Mouse (Mus musculus) embryonic facial prominence, embryonic 10.5 days (tissue): ENCODE measurements around the gene Ezh1. TPM values are rescaled to one million over a fixed set of nuclear protein-coding genes. Genes with fewer than 3 reads are reported as not detected.

Experiments
- DNase-seq: peaks from one replicate; pipeline ENCODE4 v3.0.0-alpha.2; 2017; ENCODE audit warnings: low spot score
- H3K27ac ChIP-seq: fragments of 300-500 bp; sonication (generic); replicated peaks from 2 replicates; pipeline ENCODE4 v1.5.1; 2016; ENCODE audit warnings: mild to moderate bottlenecking
- H3K27me3 ChIP-seq: fragments of 300-500 bp; sonication (generic); replicated peaks from 2 replicates; pipeline ENCODE4 v1.6.1; 2016; ENCODE audit warnings: low read depth, mild to moderate bottlenecking; ENCODE audit not compliant: poor library complexity, severe bottlenecking
- H3K36me3 ChIP-seq: fragments of 300-500 bp; sonication (generic); replicated peaks from 2 replicates; pipeline ENCODE4 v1.6.1; 2016; ENCODE audit warnings: mild to moderate bottlenecking, moderate library complexity
- H3K4me1 ChIP-seq: fragments of 300-500 bp; sonication (generic); 2 replicates; pipeline ENCODE4 v1.6.1; 2016
- H3K4me3 ChIP-seq: fragments of 300-500 bp; sonication (generic); 2 replicates; pipeline ENCODE4 v1.5.1; 2016; ENCODE audit warnings: mild to moderate bottlenecking, moderate library complexity
- H3K9me3 ChIP-seq: fragments of 300-500 bp; sonication (generic); 2 replicates; pipeline ENCODE4 v1.6.1; 2016; ENCODE audit warnings: mild to moderate bottlenecking
- WGBS: fragments of 180-500 bp; shearing (Covaris S2); methylation state at CpG from one replicate; pipeline ENCODE4 v1.1.7; 2016; 5-methylcytosine and 5-hydroxymethylcytosine counted together
- polyA plus RNA-seq: library from polyadenylated mRNA; unstranded; fragments of >200 nt; fragmentation: Nextera tagmentation; extraction: Ambion mirVana; gene quantifications from 2 replicates; pipeline ENCODE4 v1.2.1, GENCODE M21; 2016

Ezh1 gene
- polyA plus RNA-seq, 1 experiment from 2014 or later, result 13.3 TPM

DNA sequence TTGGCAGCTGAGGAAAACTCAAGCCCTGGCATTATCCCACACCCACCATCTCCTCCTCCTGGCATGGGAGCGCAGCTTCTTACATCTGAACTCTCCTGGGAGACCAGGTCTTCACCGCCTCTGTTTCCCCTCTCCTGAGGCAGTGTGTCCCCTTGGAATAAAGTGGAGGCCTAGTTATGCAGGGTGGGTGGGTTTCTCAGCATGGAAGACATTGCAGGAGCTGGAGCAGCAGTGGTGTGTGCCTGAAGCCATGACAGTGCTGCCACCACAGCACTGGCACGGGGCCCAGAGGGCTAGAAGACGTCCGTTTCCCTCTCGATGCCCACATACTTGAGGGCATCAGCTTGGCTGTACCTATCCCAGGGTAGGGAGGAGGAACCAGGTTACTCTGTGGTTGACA is 33.6 kb downstream of the Ezh1 start:
- Histone ChIP-seq H3K9me3 (no peaks in the 10 kb centered on the region), H3K36me3 (peaks cover 49% of the 10 kb centered on the region), H3K27ac (no peak overlapping the region), H3K4me3 (no peak overlapping the region), H3K27me3 (no peaks in the 10 kb centered on the region), H3K4me1 (peaks cover 32% of the 10 kb centered on the region)
- no peak for DNase-seq
- 93% methylated on average over 6 of the region's 6 CpGs for WGBS

DNA sequence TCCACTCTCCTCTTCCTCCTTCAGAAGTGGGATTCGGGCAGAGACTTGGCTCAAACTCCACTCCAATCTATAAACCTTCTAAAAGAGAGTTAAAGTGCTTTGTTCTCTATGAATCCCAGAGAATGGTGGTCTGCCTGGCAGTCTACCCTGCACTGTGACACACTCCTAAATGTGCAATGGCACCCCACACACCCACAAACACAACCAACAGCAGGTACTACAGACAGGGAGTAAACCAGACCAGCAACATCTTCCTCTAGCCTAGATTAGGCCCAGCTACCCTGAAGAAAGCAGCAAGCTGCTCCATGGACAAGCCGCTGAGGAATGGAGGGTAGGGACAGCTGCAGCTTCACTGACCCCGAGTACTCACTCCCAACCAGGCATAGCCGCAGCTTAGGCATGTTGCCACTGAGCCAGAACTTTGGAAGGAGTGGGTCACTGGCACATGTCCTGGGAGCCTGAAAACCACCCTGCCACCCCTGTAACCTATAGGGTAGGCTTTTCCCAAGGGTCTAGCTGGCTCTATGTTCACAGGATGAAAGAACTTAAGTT is 34.3 kb downstream of the Ezh1 start:
- peaks cover 32% of the 10 kb centered on the region for H3K4me1 ChIP-seq
- no peak overlapping the region for H3K4me3 ChIP-seq

DNA sequence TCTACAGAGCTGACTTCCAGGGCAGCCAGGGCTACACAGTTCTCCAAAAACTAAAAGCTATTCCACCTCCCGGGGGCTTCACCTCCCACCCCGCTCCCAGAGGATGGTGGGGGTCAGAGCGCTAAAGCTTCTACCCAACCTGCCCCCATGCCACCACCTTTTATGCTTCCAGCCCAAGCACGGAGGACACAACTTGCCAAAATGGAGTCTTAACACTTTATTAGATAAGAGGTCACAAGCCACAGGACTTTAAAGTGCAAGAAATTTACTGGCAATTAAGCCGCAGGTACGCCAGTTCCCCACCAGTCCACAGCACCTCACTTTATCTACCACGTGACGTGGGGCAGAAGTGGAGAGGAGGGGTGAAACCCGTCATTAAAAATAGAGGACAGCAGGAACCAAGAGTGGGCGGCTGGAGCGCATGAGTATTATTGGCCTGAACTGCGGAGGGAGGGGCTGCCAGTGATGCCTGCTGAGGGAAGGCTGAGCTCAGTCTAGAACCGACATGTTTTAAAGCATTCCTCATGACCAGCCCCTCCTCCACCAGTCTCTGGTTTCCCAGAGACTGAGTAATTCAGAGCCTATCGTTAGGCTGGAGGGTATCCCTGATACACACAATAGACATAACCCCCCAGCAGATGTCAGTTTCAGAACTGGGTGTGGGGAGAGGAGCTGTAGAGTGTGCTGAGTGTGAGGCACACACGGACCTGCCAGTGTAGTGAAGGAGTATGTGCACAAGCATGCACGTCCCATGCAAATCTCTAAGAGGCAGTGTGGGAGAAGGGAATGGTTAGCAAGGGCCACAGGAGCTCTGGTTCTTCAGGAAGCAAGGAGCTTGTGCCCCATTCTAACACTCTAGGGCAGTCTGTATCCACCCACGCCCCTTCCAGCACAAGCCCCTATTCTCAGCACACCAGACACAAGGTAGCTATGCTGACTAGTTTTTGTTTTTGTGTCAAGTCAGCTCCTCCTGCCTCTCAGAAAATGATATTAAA is 35.1 kb downstream of the Ezh1 start:
- no peaks in the 10 kb centered on the region for H3K9me3 ChIP-seq
- WGBS, result 54% methylated on average over 17 of the region's 17 CpGs
- H3K36me3 ChIP-seq, result peaks cover 35% of the 10 kb centered on the region; the same call in 1 of the 2 replicates
- no peak for DNase-seq
- H3K4me3 ChIP-seq, result no peak overlapping the region
- no peaks in the 10 kb centered on the region for H3K27me3 ChIP-seq
- H3K27ac ChIP-seq, result peak overlapping the region; percentile 77
- H3K4me1 ChIP-seq, result peaks cover 32% of the 10 kb centered on the region

More for the DNA sequence above, 34.3 kb downstream of the Ezh1 start:
- H3K9me3 ChIP-seq, result no peaks in the 10 kb centered on the region
- no peak for DNase-seq
- no peaks in the 10 kb centered on the region for H3K27me3 ChIP-seq
- H3K36me3 ChIP-seq, result peaks cover 43% of the 10 kb centered on the region
- WGBS, result 84% methylated on average over 4 of the region's 4 CpGs
- H3K27ac ChIP-seq, result peak overlapping the region; percentile 10; the same call in 1 of the 2 replicates

DNA sequence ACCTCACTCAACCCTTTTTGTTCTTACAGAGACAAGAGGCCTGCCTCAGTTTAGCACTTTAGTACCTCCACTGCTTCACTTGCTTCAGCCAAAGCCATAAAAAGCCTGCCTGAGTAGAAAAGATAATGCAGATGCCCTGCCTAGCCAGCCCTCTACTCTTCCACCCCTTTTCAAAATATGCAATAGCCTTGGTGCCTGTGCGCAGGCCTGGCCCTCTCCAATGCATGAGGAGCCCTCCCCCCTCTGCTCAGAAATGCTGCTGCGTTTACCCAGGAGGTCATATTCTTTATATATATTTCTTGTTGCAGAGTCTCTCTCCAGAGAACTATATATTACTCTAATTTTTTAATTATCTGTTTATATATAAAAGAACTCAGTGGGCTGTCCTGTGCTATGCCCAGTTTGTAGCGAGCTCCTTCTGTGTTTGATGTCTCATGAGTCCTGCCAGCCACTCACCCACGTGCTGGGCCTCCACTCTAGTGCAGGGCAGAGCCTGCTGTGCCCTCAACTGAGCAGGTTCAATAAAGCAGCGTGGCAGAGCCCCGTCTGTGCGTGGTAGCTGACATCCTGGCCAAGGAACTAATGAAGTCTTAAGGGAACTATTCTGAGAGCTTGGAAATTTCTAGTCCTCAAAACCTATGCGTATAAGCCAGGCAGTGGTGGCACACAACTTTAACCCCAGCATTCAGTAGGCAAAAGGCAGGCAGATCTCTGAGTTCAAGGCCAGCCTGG is 35.9 kb downstream of the Ezh1 start:
- WGBS, result 55% methylated on average over 8 of the region's 8 CpGs
- no peaks in the 10 kb centered on the region for H3K27me3 ChIP-seq
- H3K4me3 ChIP-seq, result 0 out of 2 replicates have a peak overlapping the region, but pooled peaks have one; percentile 25
- no peak for DNase-seq
- peaks cover 27% of the 10 kb centered on the region; the same call in 1 of the 2 replicates for H3K36me3 ChIP-seq
- peak overlapping the region; percentile 77 for H3K27ac ChIP-seq
- peaks cover 32% of the 10 kb centered on the region for H3K4me1 ChIP-seq
- H3K9me3 ChIP-seq, result no peaks in the 10 kb centered on the region

DNA sequence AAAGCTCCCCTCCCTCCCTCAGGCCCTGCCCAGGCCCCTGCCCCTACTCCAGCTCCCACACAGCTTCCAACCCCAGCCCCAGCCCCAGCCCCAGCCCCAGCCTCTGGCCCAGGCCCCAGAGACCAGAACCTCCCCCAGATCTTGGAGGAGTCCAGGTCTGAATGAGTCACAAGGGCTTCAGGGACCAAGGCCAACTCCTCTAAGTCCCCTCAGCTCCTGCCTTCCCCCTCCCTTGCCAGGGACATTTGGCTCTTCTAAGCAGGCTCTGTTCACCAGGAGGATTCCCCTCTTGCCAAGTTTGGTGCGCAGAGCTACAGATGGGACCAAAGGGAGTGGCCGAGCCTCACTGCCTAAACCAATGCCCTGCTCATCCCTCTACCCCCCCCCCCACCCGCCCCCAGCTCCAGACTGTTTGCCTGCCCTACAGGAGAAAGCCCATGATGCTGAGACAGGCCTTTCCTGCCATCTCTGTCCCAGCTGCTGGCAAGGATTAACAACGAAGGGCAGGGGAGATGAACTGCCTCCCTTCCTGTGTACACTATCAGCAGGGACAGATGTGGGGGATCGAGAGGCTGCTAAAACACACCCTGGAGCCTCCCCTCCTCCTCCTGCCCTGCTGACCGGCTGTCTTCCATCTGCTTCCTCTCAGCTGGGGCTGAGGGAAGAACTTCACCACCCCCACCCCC is 36.6 kb downstream of the Ezh1 start:
- H3K27ac ChIP-seq, result peak overlapping the region; percentile 77
- no peak for DNase-seq
- H3K27me3 ChIP-seq, result 0 out of 2 replicates have a peak, but pooled peaks cover under 1% of the 10 kb centered on the region
- peaks cover 21% of the 10 kb centered on the region; the same call in 1 of the 2 replicates for H3K36me3 ChIP-seq
- peaks cover 32% of the 10 kb centered on the region for H3K4me1 ChIP-seq
- H3K4me3 ChIP-seq, result peak overlapping the region; percentile 25; the same call in 1 of the 2 replicates
- no peaks in the 10 kb centered on the region for H3K9me3 ChIP-seq
- 8% methylated on average over 6 of the region's 6 CpGs for WGBS

DNA sequence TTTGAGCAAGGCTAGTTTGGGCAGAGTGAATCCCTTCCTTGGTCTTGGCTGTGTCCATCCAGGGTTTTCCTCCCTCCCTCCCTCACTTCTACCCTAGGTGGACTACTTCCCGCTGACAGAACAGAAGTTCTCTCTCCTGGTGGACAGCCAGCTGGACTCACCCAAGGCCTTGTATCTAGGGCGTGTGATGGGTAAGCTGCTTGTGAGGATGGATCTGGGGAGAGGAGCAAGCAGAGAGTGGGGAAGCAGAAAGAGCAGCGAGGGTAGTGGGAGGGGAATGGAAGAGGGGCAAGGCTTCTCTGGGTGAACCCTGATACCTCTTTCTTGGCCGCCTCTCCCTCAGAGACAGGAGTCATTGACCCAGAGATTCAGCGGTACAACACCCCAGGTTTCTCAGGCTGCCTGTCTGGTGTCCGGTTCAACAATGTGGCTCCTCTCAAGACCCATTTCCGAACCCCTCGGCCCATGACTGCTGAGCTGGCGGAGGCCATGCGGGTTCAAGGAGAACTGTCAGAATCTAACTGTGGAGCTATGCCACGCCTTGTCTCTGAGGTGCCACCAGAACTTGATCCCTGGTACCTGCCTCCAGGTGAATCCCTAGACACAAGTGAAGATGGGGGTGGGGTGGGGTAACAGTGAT is 38.0 kb downstream of the Ezh1 start:
- H3K4me3 ChIP-seq, result no peak overlapping the region
- DNase-seq, result no peak
- WGBS, result 84% methylated on average over 11 of the region's 11 CpGs
- no peak overlapping the region; the same call in 1 of the 2 replicates for H3K27ac ChIP-seq
- peaks cover 14% of the 10 kb centered on the region; the same call in 1 of the 2 replicates for H3K36me3 ChIP-seq
- peaks cover 10% of the 10 kb centered on the region; the same call in 1 of the 2 replicates for H3K27me3 ChIP-seq
- H3K4me1 ChIP-seq, result peaks cover 32% of the 10 kb centered on the region
- H3K9me3 ChIP-seq, result no peaks in the 10 kb centered on the region

DNA sequence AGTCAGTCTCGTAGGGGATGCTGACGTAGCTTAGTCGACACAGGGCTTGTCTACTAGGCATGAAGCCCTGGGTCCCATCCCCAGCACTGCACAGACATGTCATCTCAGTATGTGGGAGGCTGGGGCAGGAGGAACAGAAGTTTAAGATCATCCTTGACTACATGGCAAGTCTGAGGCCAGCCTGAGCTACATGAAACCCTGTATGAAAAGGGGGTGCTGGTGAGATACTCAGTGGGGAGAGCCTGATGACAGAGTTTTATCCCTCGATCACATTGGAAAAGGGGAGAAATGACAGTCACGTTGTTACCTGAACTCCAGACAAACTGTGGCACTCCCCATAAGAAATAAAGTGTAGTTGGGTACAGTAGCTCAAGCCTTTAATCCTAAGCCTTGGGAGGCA is 38.7 kb downstream of the Ezh1 start:
- Histone ChIP-seq H3K4me3 (no peak overlapping the region), H3K36me3 (peaks cover 6% of the 10 kb centered on the region; the same call in 1 of the 2 replicates), H3K4me1 (peaks cover 32% of the 10 kb centered on the region), H3K9me3 (no peaks in the 10 kb centered on the region), H3K27ac (no peak overlapping the region), H3K27me3 (peaks cover 17% of the 10 kb centered on the region)
- DNase-seq, result no peak
- 93% methylated on average over 5 of the region's 5 CpGs for WGBS

DNA sequence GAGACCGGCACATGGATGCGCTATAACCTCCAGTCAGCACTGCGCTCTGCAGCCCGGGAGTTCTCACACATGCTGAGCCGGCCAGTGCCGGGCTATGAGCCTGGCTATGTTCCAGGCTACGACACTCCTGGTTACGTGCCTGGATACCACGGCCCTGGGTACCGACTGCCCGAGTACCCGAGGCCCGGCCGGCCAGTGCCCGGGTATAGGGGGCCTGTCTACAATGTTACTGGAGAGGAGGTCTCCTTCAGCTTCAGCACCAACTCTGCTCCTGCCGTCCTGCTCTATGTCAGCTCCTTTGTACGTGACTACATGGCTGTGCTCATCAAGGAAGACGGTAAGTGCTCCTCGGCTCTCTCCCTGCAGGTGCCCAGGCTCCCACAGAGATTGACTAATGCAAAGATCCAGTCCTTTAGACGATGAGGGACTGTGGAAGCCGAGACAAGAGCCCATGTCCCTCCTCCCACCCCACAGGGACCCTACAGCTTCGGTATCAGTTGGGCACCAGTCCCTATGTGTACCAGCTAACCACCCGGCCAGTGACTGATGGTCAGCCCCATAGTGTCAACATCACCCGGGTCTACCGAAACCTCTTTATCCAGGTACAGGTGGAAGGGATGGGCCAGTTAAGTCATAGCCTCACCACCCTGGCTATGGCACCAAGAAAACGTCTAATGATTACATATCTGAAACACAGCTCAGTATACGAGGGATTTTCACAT is 39.6 kb downstream of the Ezh1 start:
- H3K27me3 ChIP-seq, result peaks cover 24% of the 10 kb centered on the region
- H3K27ac ChIP-seq, result no peak overlapping the region
- no peak for DNase-seq
- H3K4me3 ChIP-seq, result 0 out of 2 replicates have a peak overlapping the region, but pooled peaks have one; percentile 3
- H3K4me1 ChIP-seq, result peaks cover 31% of the 10 kb centered on the region
- H3K36me3 ChIP-seq, result no peaks in the 10 kb centered on the region
- no peaks in the 10 kb centered on the region for H3K9me3 ChIP-seq
- 87% methylated on average over 27 of the region's 27 CpGs for WGBS

DNA sequence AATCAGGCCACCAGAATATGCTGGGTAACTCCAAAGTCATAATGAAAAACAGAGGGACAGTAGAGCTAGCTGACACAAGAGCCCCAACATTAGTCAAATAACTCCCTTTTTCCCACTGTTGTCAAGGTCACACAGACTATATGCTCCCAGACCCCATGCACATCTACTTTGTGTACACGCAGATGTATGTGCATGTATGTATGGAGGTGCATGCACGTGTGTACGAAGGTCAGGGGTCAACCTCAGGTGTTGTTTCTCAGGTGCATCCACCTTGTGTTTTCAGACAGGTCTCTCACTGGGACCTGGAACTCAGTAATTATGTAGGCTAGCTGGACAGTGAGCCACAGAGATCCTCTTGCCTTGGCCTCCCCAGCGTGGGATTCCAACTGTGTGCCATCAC is 40.8 kb downstream of the Ezh1 start:
- Histone ChIP-seq H3K27ac (no peak overlapping the region), H3K9me3 (no peaks in the 10 kb centered on the region), H3K27me3 (peaks cover 28% of the 10 kb centered on the region), H3K4me3 (no peak overlapping the region), H3K36me3 (no peaks in the 10 kb centered on the region), H3K4me1 (peaks cover 19% of the 10 kb centered on the region)
- DNase-seq, result no peak
- 93% methylated on average over 4 of the region's 4 CpGs for WGBS

DNA sequence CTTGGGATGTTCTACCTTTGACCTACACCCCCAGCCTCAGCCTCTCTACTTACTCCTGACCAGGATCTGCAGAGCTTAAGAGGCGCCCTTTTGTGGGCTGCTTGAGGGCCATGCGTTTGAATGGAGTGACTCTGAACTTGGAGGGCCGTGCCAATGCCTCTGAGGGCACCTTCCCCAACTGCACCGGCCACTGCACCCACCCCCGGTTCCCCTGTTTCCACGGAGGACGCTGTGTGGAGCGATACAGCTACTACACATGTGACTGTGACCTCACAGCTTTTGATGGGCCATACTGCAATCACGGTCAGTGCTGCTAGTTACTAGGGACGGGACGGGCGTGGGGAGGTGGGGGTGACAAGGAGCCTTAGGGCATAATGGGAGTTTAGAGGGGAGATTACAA is 41.3 kb downstream of the Ezh1 start:
- peaks cover 32% of the 10 kb centered on the region for H3K27me3 ChIP-seq
- 91% methylated on average over 12 of the region's 12 CpGs for WGBS
- no peaks in the 10 kb centered on the region for H3K36me3 ChIP-seq
- no peak for DNase-seq
- peaks cover 14% of the 10 kb centered on the region for H3K4me1 ChIP-seq
- no peaks in the 10 kb centered on the region for H3K9me3 ChIP-seq
- no peak overlapping the region for H3K4me3 ChIP-seq
- no peak overlapping the region for H3K27ac ChIP-seq
